Mouse (Mus musculus): ENCODE measurements around the gene Gm20826.
"Not testable (repeated sequence)": the region's sequence is repeated elsewhere in the genome, so short reads cannot be mapped to it uniquely, and the experiment has no call there.

The Gm20826 gene

GRCm38 (mm10) chrY:7638389-7638788 is at the start of gene Gm20826:
Gene Gm20826 (minus strand): TSS chrY:7638489.
- not testable (repeated sequence) for DNase-seq (ENCODE audit: low read depth)

Data from NIH3T3 (cell line).